In genomic region chr9:21264272-21264999, GRCm38 (mm10) we compare ENCODE assay signal across 8 mouse cellular contexts. TPM values are rescaled to one million over a fixed set of nuclear protein-coding genes. Genes with fewer than 3 reads are reported as not detected.
DNase-seq lines count a peak whose midpoint lies in the region; ATAC-seq and TF ChIP-seq lines count a peak whose summit lies in the region.

No protein-coding gene starts in this region.

- DNase-seq in frontal cortex, postnatal 36 days (ENCODE audit: low spot score in 2 of 2) = no peak
- DNase-seq in urinary bladder, postnatal 36 days (ENCODE audit: low spot score in 2 of 2) = peak; percentile 50 to 57
- no peak for DNase-seq in urinary bladder, postnatal 10 days (ENCODE audit: low spot score)
- no peak for DNase-seq in limb, embryonic 11.5 days (ENCODE audit: low spot score)
- no peak for DNase-seq in right cerebral cortex, postnatal 10 days (ENCODE audit: low spot score in 2 of 2)
- no peak for DNase-seq in adrenal gland, postnatal 4 days (ENCODE audit: low spot score in 2 of 2)

- peak overlapping the region; percentile 56 for H3K4me2 ChIP-seq in limb, embryonic 11.5 days (ENCODE audit: low read depth, severe bottlenecking)

- peak overlapping the region; percentile 66 for H3K4me3 ChIP-seq in limb, embryonic 11.5 days (ENCODE audit: low read depth, low read length)
- H3K4me3 ChIP-seq in olfactory bulb, adult 2 months (ENCODE audit: insufficient read depth, low read depth, low read length) = peak overlapping the region; percentile 75

- no peaks in the 10 kb centered on the region for H3K9me3 ChIP-seq in limb, embryonic 11.5 days (ENCODE audit: control insufficient read depth, low read length)

- WGBS in limb, embryonic 11.5 days = 16% methylated on average over 17 of the region's 17 CpGs
- WGBS in olfactory bulb, adult 2 months = 18% methylated on average over 17 of the region's 17 CpGs

- peaks cover 8% of the 10 kb centered on the region for H3K4me1 ChIP-seq in limb, embryonic 11.5 days (ENCODE audit: control insufficient read depth, insufficient read depth, low read length)
- H3K4me1 ChIP-seq in olfactory bulb, adult 2 months (ENCODE audit: control insufficient read depth, insufficient read depth, low read length) = peaks cover 16% of the 10 kb centered on the region

- ATAC-seq in frontal cortex, adult (ENCODE audit: low TSS enrichment) = peak; percentile 23; the same call in 1 of the 2 replicates
- ATAC-seq in limb, embryonic 11.5 days (ENCODE audit: insufficient number of reproducible peaks, low FRiP score, low TSS enrichment, low read depth) = peak; percentile 52

- H3K9ac ChIP-seq in limb, embryonic 11.5 days (ENCODE audit: low read length) = peak overlapping the region; percentile 0; the same call in 1 of the 2 replicates

- no peak for TF ChIP-seq CTCF in olfactory bulb, adult 2 months (IDR thresholded peaks at IDR 0.05; ENCODE audit: insufficient read depth, low read depth, low read length)

- H3K27me3 ChIP-seq in limb, embryonic 11.5 days (ENCODE audit: control insufficient read depth, insufficient read depth, low read length) = no peaks in the 10 kb centered on the region

- peak overlapping the region; percentile 23 for H3K27ac ChIP-seq in limb, embryonic 11.5 days (replicated peaks; ENCODE audit: low read depth, low read length)
- 0 out of 2 replicates have a peak overlapping the region, but pooled peaks have one; percentile 16 for H3K27ac ChIP-seq in olfactory bulb, adult 2 months (ENCODE audit: insufficient read depth, low read depth, low read length)

- peaks cover 11% of the 10 kb centered on the region for H3K36me3 ChIP-seq in limb, embryonic 11.5 days (ENCODE audit: control insufficient read depth, insufficient read depth, low read length)

- no peak for TF ChIP-seq POLR2A in olfactory bulb, adult 2 months (IDR thresholded peaks at IDR 0.05; ENCODE audit: insufficient read depth, low read depth, low read length)

RNA-seq across cellular contexts. Expression of gene Atg4d, which starts 0.7 kb away (rescaled TPM):
- polyA plus RNA-seq in limb, embryonic 11.5 days (2014; fragmentation: Nextera tagmentation; extraction: Ambion mirVana) = 29.5 and 31.9 TPM in 2 replicates
- polyA plus RNA-seq in olfactory bulb, adult 2 months (2012; ENCODE audit: insufficient read depth, insufficient read length, low replicate concordance, missing spikeins) = not detected in 2 replicates
- total RNA-seq in adrenal gland, postnatal 4 days (2021) = 10 to 100 TPM; 33.4 to 38.7 TPM

RNA-seq across cellular contexts. Expression of gene S1pr5, which starts 16.2 kb away (rescaled TPM):
- polyA plus RNA-seq in limb, embryonic 11.5 days (2014; fragmentation: Nextera tagmentation; extraction: Ambion mirVana) = 0.38 and 0.39 TPM in 2 replicates
- not detected in 2 replicates for polyA plus RNA-seq in olfactory bulb, adult 2 months (2012; ENCODE audit: insufficient read depth, insufficient read length, low replicate concordance, missing spikeins)
- total RNA-seq in adrenal gland, postnatal 4 days (2021) = under 1 TPM; 0.20 to 0.28 TPM

RNA-seq across cellular contexts. Expression of gene Kri1, which starts 23.3 kb away (rescaled TPM):
- 14.1 and 16.2 TPM in 2 replicates for polyA plus RNA-seq in limb, embryonic 11.5 days (2014; fragmentation: Nextera tagmentation; extraction: Ambion mirVana)
- polyA plus RNA-seq in olfactory bulb, adult 2 months (2012; ENCODE audit: insufficient read depth, insufficient read length, low replicate concordance, missing spikeins) = not detected in 2 replicates
- 10 to 100 TPM; 40.2 to 41.8 TPM for total RNA-seq in adrenal gland, postnatal 4 days (2021)

RNA-seq across cellular contexts. Expression of gene Keap1, which starts 25.3 kb away (rescaled TPM):
- 31.1 and 35.2 TPM in 2 replicates for polyA plus RNA-seq in limb, embryonic 11.5 days (2014; fragmentation: Nextera tagmentation; extraction: Ambion mirVana)
- not detected in 2 replicates for polyA plus RNA-seq in olfactory bulb, adult 2 months (2012; ENCODE audit: insufficient read depth, insufficient read length, low replicate concordance, missing spikeins)
- 10 to 100 TPM; 46.6 to 50.8 TPM for total RNA-seq in adrenal gland, postnatal 4 days (2021)

RNA-seq across cellular contexts. Expression of gene Cdkn2d, which starts 26.8 kb away (rescaled TPM):
- polyA plus RNA-seq in limb, embryonic 11.5 days (2014; fragmentation: Nextera tagmentation; extraction: Ambion mirVana) = 40.6 and 42.7 TPM in 2 replicates
- polyA plus RNA-seq in olfactory bulb, adult 2 months (2012; ENCODE audit: insufficient read depth, insufficient read length, low replicate concordance, missing spikeins) = not detected in 2 replicates
- total RNA-seq in adrenal gland, postnatal 4 days (2021) = 10 to 100 TPM; 21.9 to 25.6 TPM

Comparison
In these comparisons a context has a peak if more than half of its experiments do, and no peak if none do; other contexts are left out.
1. DNase-seq: peak in urinary bladder, postnatal 36 days (2 of 2); none in frontal cortex, postnatal 36 days (0 of 2), urinary bladder, postnatal 10 days (single experiment), limb, embryonic 11.5 days (single experiment), right cerebral cortex, postnatal 10 days (0 of 2) and adrenal gland, postnatal 4 days (0 of 2).